Mouse (Mus musculus) MEL (cell line): ENCODE results near the gene Ebf3. TPM values are rescaled to one million over a fixed set of nuclear protein-coding genes. Genes with fewer than 3 reads are reported as not detected.

Experiments used
- DNase-seq: peaks from one replicate; pipeline ENCODE4 v3.0.0; 2011; ENCODE audit warnings: low read depth, low spot score
- H3K27ac ChIP-seq: 2 replicates; pipeline ENCODE4 v1.5.1; 2012; ENCODE audit warnings: low read depth, mild to moderate bottlenecking, control low read depth, low read length, moderate library complexity; ENCODE audit not compliant: control insufficient read depth
- H3K27me3 ChIP-seq, 2 experiments: fragments of 150-350 bp in 1 of 2; sonication (generic) in 1 of 2; 2 replicates each; pipeline ENCODE4 v1.6.1; 2012; ENCODE audit warnings: low read length in 2 of 2, mild to moderate bottlenecking in 2 of 2, improper control_type of control experiment in 1 of 2, moderate library complexity in 1 of 2; ENCODE audit not compliant: insufficient read depth in 2 of 2, control insufficient read depth in 1 of 2
- H3K36me3 ChIP-seq, 2 experiments: 2 replicates each; pipeline ENCODE4 v1.6.1; 2012 to 2014; ENCODE audit warnings: low read length in 2 of 2, improper control_type of control experiment in 1 of 2, inconsistent platforms in 1 of 2, mild to moderate bottlenecking in 1 of 2; ENCODE audit not compliant: insufficient read depth in 2 of 2, control insufficient read depth in 1 of 2
- H3K4me1 ChIP-seq, 2 experiments: fragments of 150-350 bp in 1 of 2; sonication (generic) in 1 of 2; 2 replicates each; pipeline ENCODE4 v1.6.1; 2012; ENCODE audit warnings: low read length in 2 of 2, improper control_type of control experiment in 1 of 2, mild to moderate bottlenecking in 1 of 2; ENCODE audit not compliant: insufficient read depth in 2 of 2, control insufficient read depth in 1 of 2
- H3K4me3 ChIP-seq, 2 experiments: fragments of 150-350 bp in 1 of 2; sonication (generic) in 1 of 2; 2 replicates each; pipeline ENCODE4 v1.5.1; 2012; ENCODE audit warnings: low read depth in 2 of 2, low read length in 2 of 2, mild to moderate bottlenecking in 2 of 2, moderate library complexity in 2 of 2, control low read depth in 1 of 2, improper control_type of control experiment in 1 of 2; ENCODE audit not compliant: control insufficient read depth in 1 of 2, insufficient read depth in 1 of 2
- H3K79me2 ChIP-seq: 2 replicates; pipeline ENCODE4 v1.6.1; 2012; ENCODE audit warnings: mild to moderate bottlenecking, low read length, moderate library complexity; ENCODE audit not compliant: control insufficient read depth, poor library complexity, insufficient read depth
- H3K9ac ChIP-seq: 2 replicates; pipeline ENCODE4 v1.6.1; 2012; ENCODE audit warnings: low read depth, mild to moderate bottlenecking, control low read depth, low read length, moderate library complexity; ENCODE audit not compliant: control insufficient read depth, poor library complexity, severe bottlenecking
- H3K9me3 ChIP-seq: fragments of 150-350 bp; sonication (generic); replicated peaks from 2 replicates; pipeline ENCODE4 v1.6.1; 2012; ENCODE audit warnings: mild to moderate bottlenecking, low read length, improper control_type of control experiment, moderate library complexity; ENCODE audit not compliant: insufficient read depth
- BHLHE40 ChIP-seq: IDR thresholded peaks from 2 replicates; pipeline ENCODE4 v1.6.1; 2012; ENCODE audit warnings: low read depth, mild to moderate bottlenecking, inconsistent platforms, low read length, improper control_type of control experiment, borderline replicate concordance
- E2F4 ChIP-seq: IDR thresholded peaks from 2 replicates; pipeline ENCODE4 v1.6.1; 2011; ENCODE audit warnings: low read depth, low read length, improper control_type of control experiment, borderline replicate concordance
- ELF1 ChIP-seq: IDR thresholded peaks from 2 replicates; pipeline ENCODE4 v1.6.1; 2014; ENCODE audit warnings: low read depth, mild to moderate bottlenecking, inconsistent platforms, low read length, improper control_type of control experiment, moderate library complexity
- ETS1 ChIP-seq: IDR thresholded peaks from 2 replicates; pipeline ENCODE4 v1.6.1; 2012; ENCODE audit warnings: low read depth, mild to moderate bottlenecking, inconsistent platforms, low read length, improper control_type of control experiment, moderate library complexity
- GABPA ChIP-seq: IDR thresholded peaks from 2 replicates; pipeline ENCODE4 v1.6.1; 2012; ENCODE audit warnings: low read depth, mild to moderate bottlenecking, inconsistent platforms, low read length, improper control_type of control experiment, moderate library complexity
- GATA1 ChIP-seq: IDR thresholded peaks from 2 replicates; pipeline ENCODE4 v1.6.1; 2011; ENCODE audit warnings: low read depth, low read length, improper control_type of control experiment
- JUND ChIP-seq: IDR thresholded peaks from 2 replicates; pipeline ENCODE4 v1.6.1; 2011; ENCODE audit warnings: low read depth, mild to moderate bottlenecking, improper control_type of control experiment, low read length
- KAT2A ChIP-seq: conservative IDR thresholded peaks from 2 replicates; pipeline ENCODE4 v1.6.1; 2012; ENCODE audit warnings: low read depth, low read length, improper control_type of control experiment, inconsistent platforms
- MAFK ChIP-seq: IDR thresholded peaks from 2 replicates; pipeline ENCODE4 v1.6.1; 2011; ENCODE audit warnings: low read depth, mild to moderate bottlenecking, low read length, improper control_type of control experiment, borderline replicate concordance
- MAZ ChIP-seq: IDR thresholded peaks from 2 replicates; pipeline ENCODE4 v1.6.1; 2012; ENCODE audit warnings: low read depth, mild to moderate bottlenecking, inconsistent platforms, low read length, improper control_type of control experiment
- MXI1 ChIP-seq: IDR thresholded peaks from 2 replicates; pipeline ENCODE4 v1.6.1; 2011; ENCODE audit warnings: mild to moderate bottlenecking, low read depth, low read length, improper control_type of control experiment
- MYC ChIP-seq: IDR thresholded peaks from 2 replicates; pipeline ENCODE4 v1.6.1; 2011; ENCODE audit warnings: low read depth, mild to moderate bottlenecking, low read length, improper control_type of control experiment, moderate library complexity
- NRF1 ChIP-seq: IDR thresholded peaks from 2 replicates; pipeline ENCODE4 v1.6.1; 2014; ENCODE audit warnings: low read depth, mild to moderate bottlenecking, inconsistent platforms, low read length, improper control_type of control experiment, moderate library complexity; ENCODE audit not compliant: poor library complexity, insufficient read depth, severe bottlenecking
- POLR2A ChIP-seq, 2 experiments: IDR thresholded peaks; 2 replicates each; pipeline ENCODE4 v1.6.1; 2011 to 2012; ENCODE audit warnings: low read length in 2 of 2, mild to moderate bottlenecking in 2 of 2, control low read depth in 1 of 2, improper control_type of control experiment in 1 of 2, low read depth in 1 of 2, moderate library complexity in 1 of 2; ENCODE audit not compliant: control insufficient read depth in 1 of 2, insufficient read depth in 1 of 2, poor library complexity in 1 of 2
- SIN3A ChIP-seq: IDR thresholded peaks from 2 replicates; pipeline ENCODE4 v1.6.1; 2012; ENCODE audit warnings: low read length, improper control_type of control experiment, inconsistent platforms
- TAL1 ChIP-seq: IDR thresholded peaks from 2 replicates; pipeline ENCODE4 v1.6.1; 2012; ENCODE audit warnings: mild to moderate bottlenecking, inconsistent platforms, low read length, moderate library complexity, mixed read lengths
- TBP ChIP-seq: IDR thresholded peaks from 2 replicates; pipeline ENCODE4 v1.8.0; 2011; ENCODE audit warnings: low read depth, low read length, improper control_type of control experiment
- UBTF ChIP-seq: IDR thresholded peaks from 2 replicates; pipeline ENCODE4 v1.6.1; 2012; ENCODE audit warnings: low read depth, mild to moderate bottlenecking, inconsistent platforms, low read length, improper control_type of control experiment, moderate library complexity, borderline replicate concordance; ENCODE audit not compliant: insufficient read depth
- USF2 ChIP-seq, 2 experiments: IDR thresholded peaks; 2 replicates each; pipeline ENCODE4 v1.6.1; 2011 to 2012; ENCODE audit warnings: improper control_type of control experiment in 2 of 2, low read length in 2 of 2, borderline replicate concordance in 1 of 2, inconsistent platforms in 1 of 2, low read depth in 1 of 2, mild to moderate bottlenecking in 1 of 2; ENCODE audit not compliant: insufficient read depth in 1 of 2
- ZKSCAN1 ChIP-seq: IDR thresholded peaks from 2 replicates; pipeline ENCODE4 v1.6.1; 2012; ENCODE audit warnings: low read depth, mild to moderate bottlenecking, inconsistent platforms, low read length, improper control_type of control experiment, moderate library complexity
- polyA plus RNA-seq, 2 experiments: library from polyadenylated mRNA; stranded (reverse) in 1 of 2; unstranded in 1 of 2; fragments of >175 nt in 1 of 2; fragments of >200 nt in 1 of 2; gene quantifications; 2 replicates each; pipeline versions ENCODE4 v1.2.1 to v1.2.4; 2012; ENCODE audit warnings: low replicate concordance in 2 of 2, low read depth in 1 of 2; ENCODE audit not compliant: insufficient read length in 2 of 2, insufficient read depth in 1 of 2, missing spikeins in 1 of 2
- total RNA-seq: library from RNA; depleted of rRNA; stranded (reverse); fragments of 300-350 nt; gene quantifications from 2 replicates; pipeline ENCODE4 v1.2.3, GENCODE M21; 2012

Gene Ebf3
- total and polyA plus RNA-seq, 3 experiments: not detected

DNA sequence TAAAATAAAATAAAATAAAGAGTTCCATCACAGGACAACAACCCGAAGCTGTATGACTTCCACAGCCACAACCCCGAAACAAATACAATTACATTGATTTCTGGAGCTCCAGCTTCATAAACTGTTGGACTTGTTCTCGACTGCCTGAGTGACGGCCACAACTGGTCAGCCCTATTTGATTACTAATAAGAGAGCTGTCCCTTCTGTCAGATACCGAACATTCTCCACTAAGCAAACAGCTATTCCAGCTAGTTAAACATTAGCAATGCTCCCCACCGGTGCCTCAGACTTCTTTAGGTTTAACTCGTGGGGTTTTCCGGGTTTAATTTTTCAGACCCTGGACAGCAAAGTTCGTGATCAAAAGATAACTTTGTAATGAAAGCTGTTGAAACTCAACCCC is 8.1 kb downstream of the Ebf3 start:
- no peak for TF ChIP-seq MYC
- no peak for TF ChIP-seq USF2 (IDR thresholded peaks at IDR 0.05; ENCODE audit: borderline replicate concordance in 1 of 2, insufficient read depth in 1 of 2, low read depth in 1 of 2, low read length in 2 of 2)
- no peak for TF ChIP-seq TBP
- no peak for TF ChIP-seq TAL1
- TF ChIP-seq NRF1: no peak
- Histone ChIP-seq H3K4me3 (no peak overlapping the region), H3K9me3 (no peaks in the 10 kb centered on the region), H3K27ac (no peak overlapping the region), H3K9ac (no peak overlapping the region), H3K4me1 (no peaks in the 10 kb centered on the region), H3K36me3 (no peaks in the 10 kb centered on the region), H3K27me3 (no peaks in the 10 kb centered on the region), H3K79me2 (no peaks in the 10 kb centered on the region)
- DNase-seq: no peak

DNA sequence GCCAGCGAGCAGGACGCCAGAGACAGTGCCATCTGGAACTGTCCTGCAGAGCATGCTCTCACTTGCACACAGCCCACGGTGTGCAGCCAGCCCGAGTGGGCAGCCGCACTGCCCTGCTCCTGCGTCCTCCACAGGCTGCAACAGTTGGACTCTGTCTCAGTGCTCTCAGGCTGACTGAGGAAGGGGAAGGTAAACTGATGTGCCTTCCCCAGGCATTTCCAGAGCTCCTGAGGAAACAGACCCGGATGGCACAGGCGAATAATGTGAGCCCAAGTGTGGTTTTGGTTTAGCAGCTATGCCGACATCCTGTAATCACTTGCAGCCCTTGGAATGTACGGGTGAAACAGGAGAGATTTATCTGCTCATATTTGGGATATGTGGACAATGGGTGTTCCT is 10.5 kb downstream of the Ebf3 start:
- no peaks in the 10 kb centered on the region for H3K27me3 ChIP-seq
- no peaks in the 10 kb centered on the region for H3K36me3 ChIP-seq
- no peaks in the 10 kb centered on the region for H3K9me3 ChIP-seq
- no peaks in the 10 kb centered on the region for H3K79me2 ChIP-seq
- no peak for DNase-seq
- H3K4me3 ChIP-seq: no peak overlapping the region
- TF ChIP-seq SIN3A: no peak
- TF ChIP-seq KAT2A: no peak
- no peak for TF ChIP-seq UBTF
- no peak for TF ChIP-seq MXI1
- TF ChIP-seq JUND: no peak
- no peak for TF ChIP-seq MAFK
- TF ChIP-seq GABPA: no peak
- TF ChIP-seq TBP: no peak
- no peak for TF ChIP-seq E2F4
- no peak for TF ChIP-seq POLR2A (IDR thresholded peaks at IDR 0.05; ENCODE audit: control insufficient read depth in 1 of 2, insufficient read depth in 1 of 2, low read depth in 1 of 2, low read length in 2 of 2, poor library complexity in 1 of 2)
- no peak for TF ChIP-seq GATA1
- TF ChIP-seq BHLHE40: no peak
- no peak for TF ChIP-seq USF2 (IDR thresholded peaks at IDR 0.05; ENCODE audit: borderline replicate concordance in 1 of 2, insufficient read depth in 1 of 2, low read depth in 1 of 2, low read length in 2 of 2)
- TF ChIP-seq ETS1: no peak
- TF ChIP-seq MAZ: no peak
- TF ChIP-seq TAL1: no peak
- TF ChIP-seq ZKSCAN1: no peak
- no peak for TF ChIP-seq ELF1
- TF ChIP-seq, all 39 proteins: peak for 0
- no peaks in the 10 kb centered on the region for H3K4me1 ChIP-seq
- no peak overlapping the region for H3K27ac ChIP-seq
- H3K9ac ChIP-seq: no peak overlapping the region
